Mouse (Mus musculus) layer of hippocampus, adult 9-11 months (tissue): Measurements from ENCODE around the gene Stk38l.
A peak's percentile ranks its signal among the peaks of the same experiment; 100 is the strongest.
"Not testable (repeated sequence)": the region's sequence is repeated elsewhere in the genome, so short reads cannot be mapped to it uniquely, and the experiment has no call there.

ENCODE experiments used
- DNase-seq: peaks from one replicate; pipeline ENCODE4 v3.0.0; 2022

Stk38l gene

DNA sequence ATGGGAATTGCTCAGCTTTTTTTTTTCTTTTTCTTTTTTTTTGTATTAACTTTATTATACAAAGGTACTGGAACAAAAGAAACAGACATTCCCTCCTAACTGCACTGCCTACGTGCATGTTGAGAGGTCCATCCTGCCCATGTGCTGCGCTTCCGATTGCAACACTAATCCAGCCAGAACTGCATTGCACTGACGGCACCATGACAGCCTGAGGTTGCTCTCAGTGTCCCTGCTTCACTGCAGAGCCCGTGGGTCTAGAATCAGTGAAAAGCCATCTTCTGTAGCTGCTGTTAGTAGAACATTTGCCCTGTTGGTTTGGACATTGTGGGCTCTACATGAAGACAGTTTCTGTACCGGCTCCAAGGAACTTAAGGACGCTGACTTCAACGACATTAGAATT is 51.1 kb downstream of the Stk38l start:
- DNase-seq, result not testable (repeated sequence)

DNA sequence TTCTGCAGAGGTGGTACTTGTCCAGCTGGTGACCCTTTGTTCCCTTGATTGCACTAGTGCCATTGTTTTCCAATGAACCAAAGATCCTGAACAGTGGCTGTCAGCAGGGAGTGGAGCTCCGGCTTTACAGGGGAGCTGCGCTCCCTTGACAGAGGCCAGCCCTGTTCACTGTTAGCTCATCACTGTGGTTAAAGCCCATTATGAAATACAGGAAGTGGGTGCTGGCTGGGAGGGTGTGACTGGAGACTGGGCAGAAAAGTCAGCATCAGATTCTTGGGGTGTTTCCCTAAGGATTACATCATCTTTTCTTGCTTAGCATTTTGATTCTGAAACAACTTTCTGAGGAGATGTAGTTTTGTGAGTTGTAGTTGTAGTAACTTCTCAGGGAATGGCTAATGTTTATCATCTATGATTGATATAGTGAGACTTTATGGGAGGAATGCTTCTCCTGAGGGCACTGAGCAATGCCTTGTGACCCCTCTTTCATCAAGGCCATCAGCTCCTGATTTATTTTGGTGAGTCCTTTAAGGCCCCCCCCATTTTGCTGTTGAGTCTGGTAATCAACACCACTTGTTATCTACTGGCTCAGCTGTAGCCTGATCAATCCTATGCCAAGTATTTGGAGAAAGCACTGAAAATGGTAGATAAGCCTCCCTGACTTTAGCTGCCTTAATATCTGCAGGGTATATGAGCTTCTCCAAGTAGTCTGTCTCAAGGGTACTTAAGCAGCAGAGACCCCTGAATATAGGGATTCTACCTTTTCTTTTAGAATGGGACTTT is 52.0 kb downstream of the Stk38l start:
- peak; percentile 19 for DNase-seq

DNA sequence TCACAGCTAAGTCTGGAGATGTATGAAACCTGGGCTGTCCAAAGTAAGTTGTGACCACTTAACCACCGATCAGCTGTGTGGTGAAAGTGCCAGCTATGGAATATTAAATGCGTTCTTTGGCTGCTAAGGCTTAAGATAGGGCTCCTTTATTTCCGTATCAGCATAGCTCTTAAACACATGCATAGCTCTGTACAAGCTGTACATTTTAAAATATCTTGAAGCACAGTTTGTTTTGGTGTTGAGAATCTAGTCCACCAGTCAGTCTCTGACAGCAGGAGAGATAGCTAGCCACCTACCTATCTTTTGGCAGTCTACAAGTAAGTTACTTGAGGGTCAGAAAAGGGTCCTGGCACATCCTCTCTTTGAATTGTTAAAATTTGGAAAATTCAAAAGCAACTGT is 53.3 kb downstream of the Stk38l start:
- no peak for DNase-seq

DNA sequence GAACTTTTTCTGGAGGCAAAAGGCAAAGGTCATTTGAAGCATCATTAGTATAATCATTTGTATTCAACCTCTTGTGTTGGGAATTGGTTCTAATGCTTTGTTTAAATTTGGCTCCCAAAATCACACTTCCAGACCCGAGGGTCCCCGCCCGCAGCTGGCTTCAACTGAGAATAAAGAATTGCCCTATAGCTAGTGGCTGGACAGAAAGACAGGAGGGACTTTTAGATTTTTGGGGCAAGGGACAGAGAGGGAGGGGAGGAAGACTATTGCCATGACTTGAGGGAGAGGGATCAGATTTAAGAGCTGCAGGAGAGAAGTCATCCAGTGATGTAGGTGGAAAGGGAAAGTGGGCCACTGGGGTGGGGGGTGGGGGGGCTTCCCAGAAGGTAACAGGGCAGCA is 56.8 kb downstream of the Stk38l start:
- no peak for DNase-seq

DNA sequence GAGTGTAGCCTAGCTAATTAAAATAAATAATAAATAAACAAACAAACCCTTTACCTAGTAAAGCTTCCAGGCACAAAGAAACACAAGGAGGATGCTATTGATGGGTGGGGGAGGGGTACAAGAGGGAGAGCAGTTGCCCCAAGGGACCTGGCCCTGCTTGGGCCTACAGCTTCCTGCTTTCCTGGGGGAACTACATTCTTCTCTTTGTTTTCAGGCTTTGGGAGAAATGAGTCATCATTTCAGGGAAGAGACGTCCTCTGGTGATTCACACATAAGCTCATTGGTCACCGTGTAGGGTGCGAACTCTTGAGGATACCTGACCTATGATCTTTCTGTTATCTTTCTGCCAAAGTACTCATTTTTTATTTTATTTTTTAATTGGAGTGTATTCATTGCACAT is 68.7 kb downstream of the Stk38l start:
- DNase-seq, result no peak

DNA sequence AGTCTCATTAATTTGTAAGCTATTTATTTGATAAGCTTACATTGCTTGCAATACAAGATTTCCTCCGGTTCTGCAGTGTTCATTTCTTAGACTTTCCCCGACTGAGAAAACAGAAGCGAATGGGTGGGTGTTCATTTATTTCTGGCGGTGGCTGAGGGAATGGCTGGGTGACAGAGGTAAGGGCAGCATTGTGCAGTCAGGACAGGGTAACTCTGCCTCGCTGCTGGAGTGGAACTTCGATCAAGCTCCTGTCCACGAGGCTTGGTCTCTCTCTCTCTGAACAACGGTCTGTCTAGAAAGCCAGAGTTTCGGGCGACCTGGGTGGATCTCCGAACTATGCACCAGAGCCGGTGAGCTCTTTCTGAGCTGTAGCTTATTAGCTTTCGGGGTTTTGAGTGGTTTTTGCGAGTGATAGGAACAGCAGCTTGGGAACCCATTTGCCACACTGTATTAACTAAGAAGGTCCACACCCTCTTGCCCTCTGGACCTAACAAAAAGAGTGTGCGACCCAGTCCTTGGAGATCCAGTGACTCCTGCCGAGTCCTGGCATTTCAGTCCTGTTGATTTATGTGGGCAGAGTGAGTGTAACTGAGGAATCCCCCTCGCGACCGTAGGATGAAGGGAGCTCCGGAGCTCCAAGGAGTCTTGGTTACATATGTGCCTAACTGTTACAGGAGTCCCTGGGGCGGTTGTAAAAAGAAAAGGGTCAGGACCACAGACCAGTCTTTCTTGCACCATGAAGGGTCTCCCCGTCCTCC is 70.5 kb downstream of the Stk38l start:
- no peak for DNase-seq

DNA sequence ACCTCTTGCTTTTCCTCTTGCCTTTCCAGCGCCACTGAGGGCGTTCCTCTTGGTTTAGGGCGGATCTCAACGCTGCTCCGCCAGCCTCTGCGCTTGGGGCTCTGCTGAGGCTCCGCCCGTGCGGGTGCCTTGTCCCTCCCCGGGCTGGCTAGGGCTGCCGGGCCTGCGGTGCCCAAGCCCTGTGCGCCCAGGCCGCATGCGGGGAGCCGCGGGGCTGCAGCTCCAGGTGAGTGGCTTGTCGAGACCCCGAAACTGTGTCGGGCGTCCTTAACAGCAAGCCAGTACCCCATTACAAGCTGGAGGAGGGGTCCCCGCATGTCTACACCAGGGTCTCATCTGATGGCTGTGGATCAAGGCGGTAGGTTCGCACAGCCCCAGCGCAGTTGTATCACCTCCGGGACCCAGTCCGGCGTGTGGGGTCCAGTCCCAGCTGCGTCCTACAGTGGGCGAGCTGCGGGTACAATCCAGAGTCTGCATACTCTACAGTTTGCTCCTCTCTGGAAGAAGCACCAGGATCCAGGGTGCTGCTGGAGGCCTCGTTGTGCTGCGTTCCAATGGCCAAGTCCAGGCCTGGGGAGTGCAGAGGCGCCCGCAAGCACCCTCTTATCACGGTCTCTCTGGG is 71.2 kb downstream of the Stk38l start, which contains the start of gene Arntl2:
Gene Arntl2 (plus strand): TSS at position 132 of the 622 bp plus-strand sequence.
- peak; percentile 73 for DNase-seq

DNA sequence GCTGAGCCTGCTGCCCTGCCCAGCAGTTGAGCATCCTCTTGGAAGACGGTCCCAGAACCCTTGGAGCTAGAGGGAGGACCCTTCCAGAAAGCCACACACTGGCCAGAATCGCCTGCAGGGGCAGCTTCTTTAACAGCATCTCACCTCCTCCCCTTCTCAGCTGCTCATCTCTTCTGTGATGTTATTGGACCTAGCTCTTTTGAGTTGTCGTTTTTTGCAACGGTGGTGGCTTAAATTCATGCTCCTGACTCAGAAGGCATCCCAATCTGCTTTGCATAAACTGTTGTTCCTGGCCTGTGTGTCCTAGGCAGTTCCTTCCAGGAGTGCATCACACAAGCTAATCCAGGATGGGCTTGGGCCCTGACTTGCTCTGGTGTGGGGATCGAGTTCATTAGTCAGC is 72.7 kb downstream of the Stk38l start:
- no peak for DNase-seq

DNA sequence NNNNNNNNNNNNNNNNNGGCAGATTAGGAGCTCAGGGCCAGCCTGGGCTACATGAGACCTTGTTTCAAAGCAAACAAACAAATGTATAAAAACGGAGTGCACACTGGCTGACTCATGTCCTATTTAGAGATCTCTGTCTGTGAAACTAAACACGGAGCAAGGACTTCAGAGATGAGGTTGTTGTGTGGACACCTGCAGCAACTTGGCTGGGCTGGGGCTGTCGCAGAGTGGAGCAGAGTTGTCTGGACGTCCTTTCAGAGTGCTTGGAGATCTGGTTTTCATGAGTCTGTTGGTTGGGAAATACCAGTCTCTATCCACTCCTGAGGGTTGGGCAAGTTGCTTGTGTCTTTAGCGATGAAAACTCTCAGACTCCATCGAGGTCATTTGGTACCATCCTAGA is 85.2 kb downstream of the Stk38l start:
- DNase-seq, result no peak

DNA sequence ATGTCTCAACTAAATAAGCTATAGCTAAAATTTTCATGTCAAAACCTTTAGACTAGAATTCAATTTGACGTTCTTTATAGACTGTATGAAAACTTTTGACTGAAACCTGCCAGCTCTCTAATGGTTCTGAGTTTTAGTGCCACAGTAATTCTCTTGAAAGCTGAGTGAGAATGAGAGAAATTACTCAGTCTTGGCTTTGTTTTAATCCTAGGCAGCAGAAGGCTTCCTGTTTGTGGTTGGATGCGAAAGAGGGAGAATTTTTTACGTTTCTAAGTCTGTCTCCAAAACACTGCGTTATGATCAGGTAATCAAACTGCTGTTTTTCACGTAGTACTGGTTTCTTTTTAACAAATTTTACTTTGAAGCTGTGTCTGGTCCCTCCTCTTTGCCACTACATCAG is 88.2 kb downstream of the Stk38l start:
- no peak for DNase-seq

DNA sequence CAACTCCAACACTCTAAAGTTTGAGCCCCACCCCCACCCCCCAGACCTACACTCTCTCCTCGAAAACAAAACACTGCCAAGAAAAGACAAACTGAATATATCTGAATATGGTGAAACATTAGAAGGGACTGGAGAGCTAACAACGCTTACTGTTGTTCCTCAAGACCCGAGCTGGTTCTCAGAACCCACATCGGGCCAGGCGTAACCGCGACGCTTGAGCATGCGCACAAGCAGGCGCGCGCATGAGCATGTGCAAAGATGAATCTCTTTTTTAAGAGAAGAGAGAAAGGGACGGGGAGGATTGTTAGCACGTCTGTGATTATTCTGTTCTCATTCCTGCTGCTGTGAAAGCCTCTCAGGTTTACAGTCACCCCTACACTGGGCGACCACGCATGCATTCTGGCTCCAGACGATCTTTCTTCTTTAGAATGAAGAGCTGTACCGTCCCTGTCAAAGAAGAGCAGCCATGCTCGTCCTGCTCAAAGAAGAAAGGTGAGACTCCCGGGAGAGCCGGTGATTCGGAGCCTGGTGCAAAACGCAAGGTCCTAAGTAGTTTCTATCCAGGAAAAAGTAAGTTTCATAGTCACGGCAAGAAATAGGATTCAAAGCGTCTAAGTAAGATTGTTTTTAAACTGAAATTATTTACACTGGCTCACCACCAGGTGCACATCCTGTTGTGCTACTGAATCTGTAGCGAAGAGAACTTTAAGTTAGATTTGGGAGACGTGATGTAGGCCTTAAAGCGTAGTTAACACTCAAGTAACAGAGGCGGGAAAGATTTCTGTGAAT is 95.6 kb downstream of the Stk38l start:
- DNase-seq, result no peak

DNA sequence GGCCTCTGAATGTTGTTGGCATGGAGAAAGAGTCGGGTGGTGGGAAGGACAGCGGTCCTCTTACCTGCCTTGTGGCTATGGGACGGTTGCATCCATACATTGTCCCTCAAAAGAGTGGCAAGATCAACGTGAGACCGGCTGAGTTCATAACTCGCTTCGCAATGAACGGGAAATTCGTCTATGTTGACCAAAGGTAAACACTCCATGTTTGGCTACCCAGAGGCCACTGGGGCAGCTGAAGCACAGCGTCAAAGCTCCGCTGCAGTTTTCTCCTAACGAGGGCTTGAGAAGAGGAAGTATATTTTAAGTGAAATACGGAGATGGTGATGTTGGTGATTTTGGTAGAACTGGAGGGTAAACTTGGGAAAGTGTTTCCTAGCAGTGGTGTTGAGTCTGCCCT is 97.2 kb downstream of the Stk38l start:
- no peak for DNase-seq

DNA sequence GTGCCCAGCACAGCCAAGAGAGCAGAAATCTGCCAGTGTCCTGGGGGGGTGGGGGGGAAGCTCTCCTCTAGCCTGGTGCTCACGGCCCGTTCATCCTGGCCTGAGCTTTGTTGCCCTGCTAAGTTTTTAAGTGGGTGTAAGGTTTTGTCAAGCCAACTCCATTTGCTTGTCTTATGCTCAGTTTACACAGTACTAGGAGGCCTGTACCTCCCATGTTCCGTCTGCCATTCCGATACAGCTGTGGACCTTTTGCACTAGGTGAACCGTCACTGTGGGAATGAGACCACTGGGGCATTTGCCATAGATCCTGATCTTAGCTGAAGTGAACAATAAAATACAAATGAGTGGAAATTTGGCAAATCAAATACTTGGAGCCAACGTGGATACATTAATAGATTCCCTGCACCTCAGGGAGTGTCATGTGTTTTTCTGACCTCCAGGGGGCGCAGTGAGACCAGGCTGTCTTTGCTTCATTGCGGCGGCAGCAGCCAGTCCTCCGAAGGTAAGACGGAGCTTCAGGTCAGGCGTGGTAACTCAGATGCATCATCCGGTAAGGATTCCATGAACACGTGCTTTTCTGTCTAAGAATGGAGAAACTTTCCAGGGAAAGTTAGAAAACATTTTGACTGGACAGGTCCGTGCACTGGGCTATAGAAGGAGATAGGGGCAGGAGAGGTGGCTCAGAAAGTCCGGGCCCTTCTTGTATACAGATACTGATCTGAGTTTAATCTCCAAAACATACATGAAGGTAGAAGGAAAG is 100.1 kb downstream of the Stk38l start:
- DNase-seq, result peak; percentile 32

DNA sequence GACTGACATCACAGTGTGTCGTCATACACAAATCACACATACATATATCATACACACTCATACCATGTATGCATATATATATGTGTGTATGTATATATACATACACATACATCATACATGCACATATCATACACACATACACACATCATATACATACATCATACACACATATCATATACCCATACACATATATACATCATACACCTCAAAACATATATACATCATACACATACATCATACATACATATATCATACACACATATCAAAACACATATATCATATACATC is 100.6 kb downstream of the Stk38l start:
- DNase-seq, result no peak
